Mouse (Mus musculus): Measurements from ENCODE around the gene Oser1. TPM values are rescaled to one million over a fixed set of nuclear protein-coding genes. Genes with fewer than 3 reads are reported as not detected.
"Not testable (repeated sequence)": the region's sequence is repeated elsewhere in the genome, so short reads cannot be mapped to it uniquely, and the experiment has no call there.

The Oser1 gene
- polyA plus RNA-seq, 1 experiment from 2014 or later: 83.2 TPM

DNA sequence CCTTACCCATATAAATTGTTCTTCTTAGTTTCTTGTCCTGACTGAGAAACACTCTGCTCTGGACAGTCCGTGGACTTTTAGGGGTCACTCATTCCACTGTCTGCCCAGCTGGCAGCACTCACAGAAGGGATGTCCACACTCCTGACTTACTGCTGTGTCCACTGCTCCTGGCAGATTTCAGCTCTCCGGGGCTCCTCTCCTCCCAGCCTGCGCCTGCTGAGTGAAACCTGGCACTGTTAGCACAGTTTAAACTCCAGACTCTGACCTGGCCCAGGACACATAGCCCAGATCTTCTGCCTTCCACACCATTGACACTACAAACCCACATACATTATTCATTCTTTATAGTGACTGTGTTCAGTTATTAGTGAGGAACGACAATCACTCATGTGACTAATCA lies 39.5 kb upstream of the Oser1 start:
- no peaks in the 10 kb centered on the region for H3K4me1 ChIP-seq (replicated peaks; ENCODE audit: control insufficient read depth, insufficient read depth, low read length)
- H3K9me3 ChIP-seq (ENCODE audit: control insufficient read depth, low read length): no peaks in the 10 kb centered on the region
- no peak for ATAC-seq (ENCODE audit: low read depth)
- peaks cover 1% of the 10 kb centered on the region; the same call in 1 of the 2 replicates for H3K27me3 ChIP-seq (ENCODE audit: control insufficient read depth, insufficient read depth, low read depth, low read length)
- no peak overlapping the region for H3K9ac ChIP-seq (ENCODE audit: low read length)
- H3K27ac ChIP-seq (ENCODE audit: low read length): no peak overlapping the region
- 57% methylated on average over 4 of the region's 4 CpGs for WGBS
- no peak overlapping the region for H3K4me2 ChIP-seq (ENCODE audit: low read depth, low read length)
- H3K36me3 ChIP-seq (ENCODE audit: control insufficient read depth, insufficient read depth, low read length): peaks cover 4% of the 10 kb centered on the region
- no peak overlapping the region for H3K4me3 ChIP-seq (ENCODE audit: low read length)

DNA sequence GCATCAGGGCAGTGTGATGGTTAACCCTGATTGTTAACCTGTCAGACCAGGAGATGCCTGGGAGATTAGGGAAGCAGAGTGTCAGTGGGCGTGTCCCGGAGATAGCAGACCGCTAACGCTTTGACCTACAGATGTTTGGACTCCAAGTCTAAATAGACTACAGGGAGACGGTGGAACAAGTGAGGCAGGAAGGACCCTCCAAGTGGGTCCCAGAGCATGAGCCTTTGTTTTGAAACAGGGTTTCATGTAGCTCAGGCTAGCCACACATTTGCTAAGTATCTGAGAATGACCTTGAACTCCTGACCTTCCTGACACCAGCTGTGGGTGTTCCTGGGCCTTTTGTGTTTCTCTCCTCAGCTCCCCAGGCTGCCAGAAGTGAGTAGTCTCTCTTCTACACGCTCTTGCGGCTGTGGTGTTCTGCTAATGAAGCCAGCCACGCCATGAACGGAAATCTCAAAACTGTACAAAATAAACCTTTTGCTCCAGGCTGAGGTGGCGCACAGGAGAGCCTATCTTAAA lies 38.8 kb upstream of the Oser1 start:
- Histone ChIP-seq H3K4me2 (ENCODE audit: low read depth, low read length) (no peak overlapping the region), H3K4me1 (replicated peaks; ENCODE audit: control insufficient read depth, insufficient read depth, low read length) (no peaks in the 10 kb centered on the region), H3K4me3 (ENCODE audit: low read length) (no peak overlapping the region), H3K36me3 (ENCODE audit: control insufficient read depth, insufficient read depth, low read length) (no peaks in the 10 kb centered on the region), H3K27ac (ENCODE audit: low read length) (no peak overlapping the region), H3K27me3 (ENCODE audit: control insufficient read depth, insufficient read depth, low read depth, low read length) (peaks cover 4% of the 10 kb centered on the region; the same call in 1 of the 2 replicates), H3K9ac (ENCODE audit: low read length) (no peak overlapping the region), H3K9me3 (ENCODE audit: control insufficient read depth, low read length) (no peaks in the 10 kb centered on the region)
- 42% methylated on average over 10 of the region's 10 CpGs for WGBS
- no peak for ATAC-seq (ENCODE audit: low read depth)

DNA sequence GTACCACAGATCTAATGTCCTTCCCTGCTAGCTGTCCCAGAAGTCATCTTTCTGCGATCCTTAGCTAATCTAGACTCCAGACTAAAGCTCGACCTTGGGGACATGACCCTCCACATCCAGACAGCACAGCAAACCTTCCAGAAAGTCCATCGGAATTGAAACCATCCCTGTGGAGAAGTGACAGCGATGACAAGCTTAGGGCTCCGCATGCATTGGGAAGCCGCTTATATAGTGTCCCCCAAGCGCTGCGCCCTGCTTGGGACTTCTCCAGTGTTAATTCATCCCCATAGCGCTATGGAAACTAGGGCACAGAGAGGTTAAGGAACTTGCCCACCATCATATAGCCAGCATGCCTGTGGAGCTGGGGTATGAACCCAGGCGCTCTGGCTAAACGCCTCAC lies 38.3 kb upstream of the Oser1 start:
- Histone ChIP-seq H3K4me3 (ENCODE audit: low read length) (no peak overlapping the region), H3K4me1 (replicated peaks; ENCODE audit: control insufficient read depth, insufficient read depth, low read length) (no peaks in the 10 kb centered on the region), H3K4me2 (ENCODE audit: low read depth, low read length) (no peak overlapping the region), H3K36me3 (ENCODE audit: control insufficient read depth, insufficient read depth, low read length) (no peaks in the 10 kb centered on the region), H3K27me3 (ENCODE audit: control insufficient read depth, insufficient read depth, low read depth, low read length) (peaks cover 4% of the 10 kb centered on the region; the same call in 1 of the 2 replicates), H3K9ac (ENCODE audit: low read length) (no peak overlapping the region), H3K27ac (ENCODE audit: low read length) (no peak overlapping the region), H3K9me3 (ENCODE audit: control insufficient read depth, low read length) (no peaks in the 10 kb centered on the region)
- ATAC-seq (ENCODE audit: low read depth): no peak
- WGBS: 64% methylated on average over 11 of the region's 11 CpGs

DNA sequence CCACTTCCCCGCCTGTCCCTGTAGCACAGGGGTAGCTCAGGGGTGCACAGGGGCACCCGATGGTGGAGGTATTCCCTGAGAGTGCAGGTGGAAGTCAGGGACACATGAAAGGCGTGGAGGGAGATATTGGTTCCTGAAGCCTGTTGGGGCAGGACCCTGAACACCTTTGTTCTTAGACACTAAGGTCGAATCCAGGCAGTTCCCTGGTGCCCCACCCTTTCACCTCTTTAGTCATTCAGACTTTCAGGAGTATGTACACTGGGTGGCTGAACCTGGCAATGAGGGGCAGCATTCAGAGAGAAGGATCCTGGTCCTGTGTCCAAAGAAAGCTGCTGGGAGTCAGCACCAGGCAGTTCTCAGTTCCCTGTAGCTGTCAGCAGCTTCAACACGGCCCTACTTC lies 37.9 kb upstream of the Oser1 start:
- H3K9ac ChIP-seq (ENCODE audit: low read length): no peak overlapping the region
- no peaks in the 10 kb centered on the region for H3K4me1 ChIP-seq (replicated peaks; ENCODE audit: control insufficient read depth, insufficient read depth, low read length)
- no peak overlapping the region for H3K27ac ChIP-seq (ENCODE audit: low read length)
- H3K27me3 ChIP-seq (ENCODE audit: control insufficient read depth, insufficient read depth, low read depth, low read length): peaks cover 4% of the 10 kb centered on the region; the same call in 1 of the 2 replicates
- no peaks in the 10 kb centered on the region for H3K36me3 ChIP-seq (ENCODE audit: control insufficient read depth, insufficient read depth, low read length)
- WGBS: 69% methylated on average over 5 of the region's 5 CpGs
- H3K9me3 ChIP-seq (ENCODE audit: control insufficient read depth, low read length): no peaks in the 10 kb centered on the region
- ATAC-seq (ENCODE audit: low read depth): no peak
- no peak overlapping the region for H3K4me2 ChIP-seq (ENCODE audit: low read depth, low read length)
- no peak overlapping the region for H3K4me3 ChIP-seq (ENCODE audit: low read length)

DNA sequence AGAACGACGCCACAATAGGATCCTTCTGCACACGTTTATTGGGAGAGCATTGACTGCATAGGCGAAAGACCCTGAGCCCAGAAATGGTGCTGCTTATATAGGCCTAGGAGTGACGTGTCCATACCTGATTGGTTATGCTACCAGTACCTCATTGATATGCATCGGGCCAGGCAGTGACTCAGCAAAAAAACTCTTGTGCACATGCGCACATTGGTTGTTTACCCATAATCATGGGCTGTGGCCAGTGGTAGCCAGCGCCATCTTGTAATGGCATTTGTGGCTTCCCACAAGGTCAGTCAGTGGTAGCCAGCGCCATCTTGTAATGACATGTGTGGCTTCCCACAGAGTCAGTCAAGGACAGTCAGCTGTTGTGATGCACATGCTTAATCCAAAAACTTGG lies 36.8 kb upstream of the Oser1 start:
- H3K4me3 ChIP-seq (ENCODE audit: low read length); H3K4me1 ChIP-seq (replicated peaks; ENCODE audit: control insufficient read depth, insufficient read depth, low read length); H3K9me3 ChIP-seq (ENCODE audit: control insufficient read depth, low read length); H3K27me3 ChIP-seq (ENCODE audit: control insufficient read depth, insufficient read depth, low read depth, low read length); ATAC-seq (ENCODE audit: low read depth); H3K9ac ChIP-seq (ENCODE audit: low read length); H3K36me3 ChIP-seq (ENCODE audit: control insufficient read depth, insufficient read depth, low read length); H3K4me2 ChIP-seq (ENCODE audit: low read depth, low read length); H3K27ac ChIP-seq (ENCODE audit: low read length): not testable (repeated sequence)
- WGBS: 91% methylated on average over 9 of the region's 9 CpGs

DNA sequence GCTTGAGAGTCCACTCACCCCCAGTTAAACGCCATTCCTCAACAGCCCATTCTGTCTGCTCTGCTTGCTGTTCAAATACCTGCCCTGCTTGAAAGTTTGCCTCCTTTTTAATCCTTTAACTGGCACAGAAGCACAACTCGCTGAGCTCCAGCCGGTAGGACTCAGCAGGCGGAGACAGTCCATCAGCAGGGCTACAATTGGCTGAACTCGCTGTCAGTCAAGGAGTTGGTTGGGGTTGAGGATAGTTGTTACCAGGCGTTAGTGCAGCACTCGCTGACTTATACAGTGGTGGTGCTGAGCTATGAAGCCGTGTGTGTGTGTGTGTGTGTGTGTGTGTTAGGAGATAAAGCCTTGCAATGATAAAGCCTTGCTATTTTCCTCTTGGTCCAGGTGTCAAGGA lies 36.1 kb upstream of the Oser1 start:
- ATAC-seq (ENCODE audit: low read depth): no peak
- no peaks in the 10 kb centered on the region for H3K36me3 ChIP-seq (ENCODE audit: control insufficient read depth, insufficient read depth, low read length)
- no peaks in the 10 kb centered on the region for H3K9me3 ChIP-seq (ENCODE audit: control insufficient read depth, low read length)
- no peak overlapping the region for H3K4me3 ChIP-seq (ENCODE audit: low read length)
- H3K27ac ChIP-seq (ENCODE audit: low read length): no peak overlapping the region
- peaks cover 4% of the 10 kb centered on the region; the same call in 1 of the 2 replicates for H3K27me3 ChIP-seq (ENCODE audit: control insufficient read depth, insufficient read depth, low read depth, low read length)
- WGBS: 84% methylated on average over 8 of the region's 8 CpGs
- no peaks in the 10 kb centered on the region for H3K4me1 ChIP-seq (replicated peaks; ENCODE audit: control insufficient read depth, insufficient read depth, low read length)
- no peak overlapping the region for H3K4me2 ChIP-seq (ENCODE audit: low read depth, low read length)
- H3K9ac ChIP-seq (ENCODE audit: low read length): no peak overlapping the region

DNA sequence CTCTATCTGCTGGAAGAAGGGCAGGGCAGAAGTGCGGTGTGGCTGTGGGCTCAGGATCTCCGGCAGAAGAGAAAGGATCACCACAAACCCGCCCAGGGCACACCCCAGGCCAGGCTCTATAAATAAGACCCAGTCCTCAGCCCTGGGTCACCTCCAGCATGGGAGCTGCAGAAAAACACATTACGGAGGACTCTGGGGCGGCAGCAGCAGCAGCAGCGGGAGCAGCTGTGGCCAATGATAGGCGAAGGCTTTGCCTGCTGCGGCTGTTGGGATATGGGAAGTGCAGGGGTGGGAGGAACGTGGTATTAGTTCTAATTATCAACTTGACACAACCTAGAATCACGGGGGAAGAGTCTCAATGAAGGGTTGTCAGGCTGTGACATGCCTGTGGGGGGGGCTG lies 34.9 kb upstream of the Oser1 start:
- no peak for ATAC-seq (ENCODE audit: low read depth)
- Histone ChIP-seq H3K4me3 (ENCODE audit: low read length) (no peak overlapping the region), H3K9me3 (ENCODE audit: control insufficient read depth, low read length) (no peaks in the 10 kb centered on the region), H3K4me1 (replicated peaks; ENCODE audit: control insufficient read depth, insufficient read depth, low read length) (no peaks in the 10 kb centered on the region), H3K4me2 (ENCODE audit: low read depth, low read length) (no peak overlapping the region), H3K27ac (ENCODE audit: low read length) (no peak overlapping the region), H3K9ac (ENCODE audit: low read length) (no peak overlapping the region), H3K27me3 (ENCODE audit: control insufficient read depth, insufficient read depth, low read depth, low read length) (peaks cover 4% of the 10 kb centered on the region; the same call in 1 of the 2 replicates), H3K36me3 (ENCODE audit: control insufficient read depth, insufficient read depth, low read length) (no peaks in the 10 kb centered on the region)
- WGBS: 37% methylated on average over 10 of the region's 10 CpGs

DNA sequence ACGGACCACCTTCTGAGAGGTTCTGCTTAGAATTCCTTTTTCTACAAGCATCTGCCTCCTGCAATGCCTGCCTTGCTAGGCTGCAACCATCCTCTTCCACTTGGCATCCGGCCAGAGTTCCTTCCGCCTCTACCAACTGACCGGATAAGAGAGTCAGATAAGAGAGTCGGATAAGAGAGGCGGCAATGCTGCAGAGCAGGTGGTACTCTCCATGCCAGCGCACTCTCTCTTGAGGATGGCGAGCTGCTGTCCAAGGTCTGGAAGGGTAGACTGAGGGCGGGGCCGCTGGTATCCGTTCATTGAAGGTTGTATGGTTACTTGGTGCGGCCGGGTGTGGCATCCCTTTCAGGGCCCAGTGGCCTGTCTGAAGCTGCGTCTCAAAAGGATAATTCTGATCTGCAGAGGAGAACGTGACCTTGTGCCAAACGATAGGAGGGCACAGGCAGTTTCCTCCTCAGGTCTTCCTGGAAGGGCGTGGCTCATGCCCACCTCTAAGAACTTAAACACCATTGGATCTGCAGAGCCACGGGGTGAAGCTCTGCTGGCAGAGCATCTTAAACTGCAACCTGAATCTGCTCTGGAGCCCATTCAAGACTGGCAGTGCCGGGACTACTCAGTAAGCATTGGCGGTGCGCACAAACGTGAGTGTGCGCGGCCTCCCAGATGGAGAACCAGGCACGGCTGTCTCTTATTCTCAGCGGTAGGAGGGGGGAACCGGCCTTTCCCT lies 34.2 kb upstream of the Oser1 start:
- H3K9me3 ChIP-seq (ENCODE audit: control insufficient read depth, low read length): no peaks in the 10 kb centered on the region
- no peak overlapping the region for H3K9ac ChIP-seq (ENCODE audit: low read length)
- no peak overlapping the region for H3K4me3 ChIP-seq (ENCODE audit: low read length)
- H3K4me2 ChIP-seq (ENCODE audit: low read depth, low read length): no peak overlapping the region
- H3K27me3 ChIP-seq (ENCODE audit: control insufficient read depth, insufficient read depth, low read depth, low read length): peaks cover 4% of the 10 kb centered on the region; the same call in 1 of the 2 replicates
- H3K27ac ChIP-seq (ENCODE audit: low read length): no peak overlapping the region
- no peaks in the 10 kb centered on the region for H3K36me3 ChIP-seq (ENCODE audit: control insufficient read depth, insufficient read depth, low read length)
- ATAC-seq (ENCODE audit: low read depth): no peak
- H3K4me1 ChIP-seq (replicated peaks; ENCODE audit: control insufficient read depth, insufficient read depth, low read length): no peaks in the 10 kb centered on the region
- WGBS: 29% methylated on average over 27 of the region's 27 CpGs

DNA sequence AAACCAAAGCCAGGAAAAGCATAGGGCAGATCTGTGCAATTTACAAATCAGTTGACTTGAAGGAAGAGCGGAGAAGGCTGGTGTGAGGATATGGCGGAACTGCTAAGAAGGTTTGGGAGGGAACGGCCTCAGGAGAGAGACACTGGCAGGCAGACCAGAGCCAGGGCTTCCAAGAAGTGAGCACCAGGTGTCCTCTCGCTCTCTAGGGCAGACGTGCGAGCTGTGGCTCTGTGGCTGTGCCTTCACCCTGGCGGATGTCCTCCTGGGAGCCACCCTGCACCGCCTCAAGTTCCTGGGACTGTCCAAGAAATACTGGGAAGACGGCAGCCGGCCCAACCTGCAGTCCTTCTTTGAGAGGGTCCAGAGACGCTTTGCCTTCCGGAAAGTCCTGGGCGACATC lies 28.9 kb upstream of the Oser1 start:
- no peak for ATAC-seq (ENCODE audit: low read depth)
- Histone ChIP-seq H3K36me3 (ENCODE audit: control insufficient read depth, insufficient read depth, low read length) (no peaks in the 10 kb centered on the region), H3K4me1 (replicated peaks; ENCODE audit: control insufficient read depth, insufficient read depth, low read length) (no peaks in the 10 kb centered on the region), H3K9ac (ENCODE audit: low read length) (no peak overlapping the region), H3K9me3 (ENCODE audit: control insufficient read depth, low read length) (no peaks in the 10 kb centered on the region), H3K27ac (ENCODE audit: low read length) (no peak overlapping the region), H3K4me3 (ENCODE audit: low read length) (no peak overlapping the region), H3K27me3 (ENCODE audit: control insufficient read depth, insufficient read depth, low read depth, low read length) (no peaks in the 10 kb centered on the region), H3K4me2 (ENCODE audit: low read depth, low read length) (no peak overlapping the region)
- 77% methylated on average over 13 of the region's 13 CpGs for WGBS
